Mouse (Mus musculus) kidney, adult 9 months (tissue): Measurements from ENCODE around the gene Bicd1.

Experiments used
- DNase-seq: peaks from one replicate; pipeline ENCODE4 v3.0.0; 2022

The Bicd1 gene

GRCm38 (mm10) chr6:149574288-149574687 is 165.6 kb downstream of the Bicd1 start:
- no peak for DNase-seq

GRCm38 (mm10) chr6:149580053-149580452 is 171.4 kb downstream of the Bicd1 start:
- DNase-seq: no peak

GRCm38 (mm10) chr6:149585708-149586504 is 177.2 kb downstream of the Bicd1 start:
- DNase-seq: no peak
